Mouse (Mus musculus) embryonic facial prominence, embryonic 11.5 days (tissue): ENCODE data around the gene Mrpl10. TPM values are rescaled to one million over a fixed set of nuclear protein-coding genes. Genes with fewer than 3 reads are reported as not detected.

Experiments used
- ATAC-seq: fragments of 200-750 bp; cut with Nextera tagmentation; replicated peaks from 2 replicates; pipeline ENCODE4 v1.8.0; 2017; ENCODE audit warnings: low read depth; ENCODE audit not compliant: insufficient number of reproducible peaks, low FRiP score, low TSS enrichment
- DNase-seq: peaks from one replicate; pipeline ENCODE4 v3.0.0-alpha.2; 2015; ENCODE audit warnings: low spot score
- H3K27ac ChIP-seq: fragments of 300-500 bp; sonication (generic); replicated peaks from 2 replicates; pipeline ENCODE4 v1.5.1; 2014; ENCODE audit warnings: mild to moderate bottlenecking, low read depth, low read length, control low read depth
- H3K27me3 ChIP-seq: fragments of 300-500 bp; sonication (generic); 2 replicates; pipeline ENCODE4 v1.6.1; 2014; ENCODE audit warnings: mild to moderate bottlenecking, low read length, moderate library complexity, mixed read lengths; ENCODE audit not compliant: control insufficient read depth, insufficient read depth
- H3K36me3 ChIP-seq: fragments of 300-500 bp; sonication (generic); replicated peaks from 2 replicates; pipeline ENCODE4 v1.6.1; 2014; ENCODE audit warnings: low read depth, mild to moderate bottlenecking, low read length, moderate library complexity, mixed read lengths; ENCODE audit not compliant: control insufficient read depth, insufficient read depth
- H3K4me1 ChIP-seq: fragments of 300-500 bp; sonication (generic); 2 replicates; pipeline ENCODE4 v1.6.1; 2014; ENCODE audit warnings: low read length, mixed read lengths; ENCODE audit not compliant: control insufficient read depth, insufficient read depth
- H3K4me2 ChIP-seq: fragments of 300-500 bp; sonication (generic); 2 replicates; pipeline ENCODE4 v1.6.1; 2014; ENCODE audit warnings: low read depth, mild to moderate bottlenecking, control low read depth, low read length, moderate library complexity
- H3K4me3 ChIP-seq: fragments of 300-500 bp; sonication (generic); 2 replicates; pipeline ENCODE4 v1.5.1; 2014; ENCODE audit warnings: low read depth, low read length, control low read depth
- H3K9ac ChIP-seq: fragments of 300-500 bp; sonication (generic); replicated peaks from 2 replicates; pipeline ENCODE4 v1.6.1; 2014; ENCODE audit warnings: mild to moderate bottlenecking, control low read depth, low read length
- H3K9me3 ChIP-seq: fragments of 300-500 bp; sonication (generic); replicated peaks from 2 replicates; pipeline ENCODE4 v1.6.1; 2016; ENCODE audit warnings: mild to moderate bottlenecking, low read length, inconsistent platforms, mixed read lengths; ENCODE audit not compliant: control insufficient read depth
- WGBS: fragments of 180-500 bp; shearing (Covaris S2); extraction: QIAGEN DNeasy Blood & Tissue Kit; methylation state at CpG from one replicate; pipeline ENCODE4 v1.1.7; 2014; 5-methylcytosine and 5-hydroxymethylcytosine counted together
- polyA plus RNA-seq: library from polyadenylated mRNA; unstranded; fragments of >200 nt; fragmentation: Nextera tagmentation; extraction: Ambion mirVana; gene quantifications from 2 replicates; pipeline ENCODE4 v1.2.1, GENCODE M21; 2014

The Mrpl10 gene
- polyA plus RNA-seq, 1 experiment from 2014 or later, result 91.2 TPM

GRCm38 (mm10) chr11:97036141-97036540, 5.2 kb upstream of the Mrpl10 start:
- H3K4me3 ChIP-seq, result no peak overlapping the region
- no peaks in the 10 kb centered on the region for H3K4me1 ChIP-seq
- no peak for DNase-seq
- no peaks in the 10 kb centered on the region for H3K27me3 ChIP-seq
- no peak for ATAC-seq
- no peak overlapping the region for H3K9ac ChIP-seq
- H3K9me3 ChIP-seq, result no peaks in the 10 kb centered on the region
- no peak overlapping the region for H3K4me2 ChIP-seq
- no peaks in the 10 kb centered on the region for H3K36me3 ChIP-seq
- whole genome bisulfite sequencing, result 80% methylated on average over 5 of the region's 5 CpGs
- H3K27ac ChIP-seq, result no peak overlapping the region

GRCm38 (mm10) chr11:97038881-97039280, 2.5 kb upstream of the Mrpl10 start:
- 68% methylated on average over 7 of the region's 7 CpGs for WGBS
- H3K9ac ChIP-seq, result no peak overlapping the region

GRCm38 (mm10) chr11:97040301-97041021, 899 bp upstream of the Mrpl10 start:
- no peaks in the 10 kb centered on the region for H3K27me3 ChIP-seq
- no peak overlapping the region for H3K9ac ChIP-seq
- H3K4me2 ChIP-seq, result peak overlapping the region; percentile 66; the same call in 1 of the 2 replicates
- no peaks in the 10 kb centered on the region; the same call in 1 of the 2 replicates for H3K36me3 ChIP-seq
- no peak overlapping the region for H3K27ac ChIP-seq
- DNase-seq (no peak), ATAC-seq (no peak)
- 53% methylated on average over 12 of the region's 12 CpGs for WGBS
- 0 out of 2 replicates have a peak, but pooled peaks cover 2% of the 10 kb centered on the region for H3K4me1 ChIP-seq
- H3K9me3 ChIP-seq, result no peaks in the 10 kb centered on the region
- 0 out of 2 replicates have a peak overlapping the region, but pooled peaks have one; percentile 35 for H3K4me3 ChIP-seq

More at GRCm38 (mm10) chr11:97038881-97039280, 2.5 kb upstream of the Mrpl10 start:
- H3K4me2 ChIP-seq, result no peak overlapping the region
- 0 out of 2 replicates have a peak, but pooled peaks cover 2% of the 10 kb centered on the region for H3K4me1 ChIP-seq
- no peak overlapping the region for H3K4me3 ChIP-seq
- ATAC-seq (no peak), DNase-seq (no peak)
- H3K9me3 ChIP-seq, result no peaks in the 10 kb centered on the region
- no peak overlapping the region for H3K27ac ChIP-seq
- H3K27me3 ChIP-seq, result no peaks in the 10 kb centered on the region
- no peaks in the 10 kb centered on the region for H3K36me3 ChIP-seq

GRCm38 (mm10) chr11:97044902-97045301, 3.5 kb downstream of the Mrpl10 start:
- H3K27ac ChIP-seq, result no peak overlapping the region
- no peak for DNase-seq
- ATAC-seq, result no peak
- no peak overlapping the region for H3K9ac ChIP-seq
- no peak overlapping the region for H3K4me2 ChIP-seq
- H3K4me3 ChIP-seq, result no peak overlapping the region
- H3K36me3 ChIP-seq, result no peaks in the 10 kb centered on the region; the same call in none of the 2 replicates
- 96% methylated on average over 8 of the region's 8 CpGs for WGBS
- H3K4me1 ChIP-seq, result 0 out of 2 replicates have a peak, but pooled peaks cover 2% of the 10 kb centered on the region
- H3K9me3 ChIP-seq, result no peaks in the 10 kb centered on the region
- no peaks in the 10 kb centered on the region for H3K27me3 ChIP-seq

- Histone ChIP-seq H3K4me2 (no peak overlapping the region), H3K9ac (no peak overlapping the region), H3K4me1 (0 out of 2 replicates have a peak, but pooled peaks cover 2% of the 10 kb centered on the region), H3K4me3 (no peak overlapping the region), H3K27me3 (no peaks in the 10 kb centered on the region), H3K36me3 (no peaks in the 10 kb centered on the region; the same call in none of the 2 replicates), H3K9me3 (no peaks in the 10 kb centered on the region), H3K27ac (no peak overlapping the region)
- no peak for DNase-seq
- no peak for ATAC-seq
- 80% methylated on average over 7 of the region's 7 CpGs for WGBS
Observed at GRCm38 (mm10) chr11:97045861-97046260, 4.5 kb downstream of the Mrpl10 start.

- no peak overlapping the region for H3K4me2 ChIP-seq
- no peaks in the 10 kb centered on the region for H3K27me3 ChIP-seq
- WGBS, result 88% methylated on average over 8 of the region's 8 CpGs
- DNase-seq (no peak), ATAC-seq (no peak)
- no peaks in the 10 kb centered on the region for H3K9me3 ChIP-seq
- no peaks in the 10 kb centered on the region; the same call in none of the 2 replicates for H3K36me3 ChIP-seq
- H3K27ac ChIP-seq, result no peak overlapping the region
- H3K4me3 ChIP-seq, result no peak overlapping the region
- H3K9ac ChIP-seq, result no peak overlapping the region
- no peaks in the 10 kb centered on the region for H3K4me1 ChIP-seq
Observed at GRCm38 (mm10) chr11:97048090-97048650, 6.8 kb downstream of the Mrpl10 start.

- WGBS, result 66% methylated on average over 6 of the region's 6 CpGs
- H3K9me3 ChIP-seq, result no peaks in the 10 kb centered on the region
- DNase-seq (no peak), ATAC-seq (no peak)
- H3K9ac ChIP-seq, result no peak overlapping the region
- no peak overlapping the region for H3K4me2 ChIP-seq
- no peaks in the 10 kb centered on the region for H3K4me1 ChIP-seq
- H3K36me3 ChIP-seq, result no peaks in the 10 kb centered on the region; the same call in none of the 2 replicates
- H3K4me3 ChIP-seq, result peak overlapping the region; percentile 3; the same call in 1 of the 2 replicates
- no peak overlapping the region for H3K27ac ChIP-seq
- H3K27me3 ChIP-seq, result no peaks in the 10 kb centered on the region
Observed at GRCm38 (mm10) chr11:97049492-97050085, 8.2 kb downstream of the Mrpl10 start.
